Mouse (Mus musculus): ENCODE measurements around the gene Ppp1r37.

Gene Ppp1r37

GRCm38 (mm10) chr7:19569647-19570046, 6.8 kb upstream of the Ppp1r37 start:
- no peak for DNase-seq (ENCODE audit: low spot score)

DNA sequence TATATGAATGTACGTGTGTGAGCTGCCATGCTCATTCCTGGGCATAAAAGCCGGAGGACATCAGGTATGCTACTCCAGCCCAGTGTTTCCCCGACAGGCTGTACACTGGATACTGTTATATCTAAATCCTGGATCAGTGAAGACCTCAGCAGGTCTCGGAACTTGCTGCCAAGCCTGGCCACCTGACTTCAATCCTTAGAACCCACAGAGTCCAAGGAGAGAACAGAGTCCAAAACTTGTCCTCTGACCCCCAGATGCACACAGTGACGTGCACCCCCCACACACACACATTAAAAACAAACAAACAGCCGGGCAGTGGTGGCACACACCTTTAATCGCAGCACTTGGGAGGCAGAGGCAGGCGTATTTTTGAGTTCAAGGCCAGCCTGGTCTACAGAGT, 4.5 kb upstream of the Ppp1r37 start:
- no peak for DNase-seq (ENCODE audit: low spot score)

DNA sequence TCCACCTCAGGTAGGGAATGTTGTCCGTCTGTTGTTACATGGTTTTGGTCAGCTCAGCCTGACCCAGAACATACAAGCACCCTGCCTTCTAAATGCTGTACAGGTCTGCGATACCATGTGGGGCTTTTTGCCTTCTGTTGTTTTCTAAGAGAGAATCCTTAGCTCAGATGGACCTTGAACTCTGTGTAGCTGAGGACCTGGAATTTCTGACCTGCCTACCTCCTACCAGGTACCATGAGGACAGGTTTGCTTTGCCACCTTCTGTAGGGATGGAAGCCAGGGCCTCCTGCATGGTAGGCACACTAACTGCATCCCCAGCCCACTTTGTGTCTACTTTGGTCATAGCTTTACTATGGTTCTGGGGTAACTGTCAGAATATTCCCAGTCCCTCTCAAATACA, 2.9 kb upstream of the Ppp1r37 start:
- DNase-seq (ENCODE audit: low spot score): no peak

DNA sequence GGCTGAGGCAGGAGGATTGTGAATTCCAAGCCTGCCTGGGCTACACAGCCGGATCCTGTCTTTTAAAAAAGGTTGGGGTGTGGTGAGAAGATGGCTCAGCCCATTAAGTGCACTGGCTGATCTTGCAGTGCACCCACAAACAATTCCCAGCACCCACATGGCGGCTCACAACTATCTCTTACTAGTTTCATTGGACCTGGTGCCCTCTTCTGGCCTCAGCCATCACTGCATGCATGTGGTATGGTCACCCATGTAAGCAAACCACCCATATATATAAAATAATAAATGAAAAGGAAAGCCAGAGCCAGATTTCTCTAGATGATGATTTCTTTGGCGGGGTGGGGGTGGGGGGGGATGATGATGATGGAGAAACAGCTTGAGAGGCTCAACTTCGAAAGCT, 1.6 kb upstream of the Ppp1r37 start:
- no peak for DNase-seq (ENCODE audit: low spot score)

GRCm38 (mm10) chr7:19563884-19564283, 1.0 kb upstream of the Ppp1r37 start:
- peak; percentile 87 for DNase-seq (ENCODE audit: low spot score)

DNA sequence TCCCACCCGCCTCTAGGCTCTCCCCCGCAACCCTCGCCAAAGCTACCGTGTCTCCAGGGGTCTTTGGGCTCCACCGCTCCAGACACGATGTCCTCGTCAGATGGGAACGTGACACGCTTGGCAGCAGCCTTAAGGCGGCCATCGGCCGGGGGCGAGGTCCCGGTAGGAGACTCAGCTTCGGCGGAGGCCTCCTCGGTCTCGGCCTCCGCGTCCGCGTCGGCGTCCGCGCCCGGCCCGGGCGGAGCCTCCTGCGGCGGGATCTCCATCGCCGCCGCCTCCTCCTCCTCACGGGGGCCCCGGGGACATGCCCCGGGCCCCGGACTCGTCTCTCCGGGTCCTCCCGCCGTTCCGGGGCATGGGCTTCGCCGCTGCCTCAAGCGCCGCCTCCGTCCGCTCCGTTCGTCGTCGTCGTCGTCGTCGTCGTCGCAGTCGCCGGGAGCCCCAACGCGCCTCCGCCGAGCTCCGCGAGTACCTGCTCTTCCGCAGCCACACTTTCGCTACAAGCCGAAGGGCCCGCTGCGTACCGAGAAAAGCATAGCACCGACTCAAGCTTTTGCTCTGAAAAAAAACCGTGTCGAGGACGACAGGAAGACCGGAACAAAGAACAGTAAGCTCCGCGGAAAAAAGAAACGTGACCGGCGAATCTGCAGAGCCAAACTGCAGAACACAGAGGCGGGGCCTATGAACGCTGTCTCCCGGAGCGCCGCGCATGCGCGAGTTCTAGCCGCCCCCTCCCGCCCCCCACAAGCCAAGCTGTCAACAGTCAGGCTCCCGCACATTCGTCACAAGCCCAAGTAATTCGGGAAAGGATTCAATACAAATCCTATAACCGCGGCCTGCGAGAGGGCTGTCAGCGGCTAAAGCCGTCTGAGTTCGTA, 872 bp downstream of the Ppp1r37 start:
- peak; percentile 96 for DNase-seq (ENCODE audit: low spot score)

DNA sequence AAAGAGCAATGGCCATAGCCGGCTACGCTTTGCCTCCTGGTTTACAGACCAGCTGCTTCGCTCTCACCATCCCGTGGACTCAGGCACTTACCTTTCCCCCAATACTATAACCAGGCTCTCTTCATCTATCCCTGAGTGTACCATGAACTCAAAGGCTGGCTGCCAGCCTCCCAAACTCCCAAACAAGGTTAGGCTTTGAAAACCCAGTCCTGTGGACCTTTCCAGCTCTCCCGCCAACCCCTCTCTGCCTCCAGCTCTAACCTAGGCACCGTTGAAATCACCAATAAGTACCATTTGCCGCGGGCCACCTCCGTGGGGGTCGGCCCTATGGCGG, 1.5 kb downstream of the Ppp1r37 start:
- DNase-seq (ENCODE audit: low spot score): no peak

DNA sequence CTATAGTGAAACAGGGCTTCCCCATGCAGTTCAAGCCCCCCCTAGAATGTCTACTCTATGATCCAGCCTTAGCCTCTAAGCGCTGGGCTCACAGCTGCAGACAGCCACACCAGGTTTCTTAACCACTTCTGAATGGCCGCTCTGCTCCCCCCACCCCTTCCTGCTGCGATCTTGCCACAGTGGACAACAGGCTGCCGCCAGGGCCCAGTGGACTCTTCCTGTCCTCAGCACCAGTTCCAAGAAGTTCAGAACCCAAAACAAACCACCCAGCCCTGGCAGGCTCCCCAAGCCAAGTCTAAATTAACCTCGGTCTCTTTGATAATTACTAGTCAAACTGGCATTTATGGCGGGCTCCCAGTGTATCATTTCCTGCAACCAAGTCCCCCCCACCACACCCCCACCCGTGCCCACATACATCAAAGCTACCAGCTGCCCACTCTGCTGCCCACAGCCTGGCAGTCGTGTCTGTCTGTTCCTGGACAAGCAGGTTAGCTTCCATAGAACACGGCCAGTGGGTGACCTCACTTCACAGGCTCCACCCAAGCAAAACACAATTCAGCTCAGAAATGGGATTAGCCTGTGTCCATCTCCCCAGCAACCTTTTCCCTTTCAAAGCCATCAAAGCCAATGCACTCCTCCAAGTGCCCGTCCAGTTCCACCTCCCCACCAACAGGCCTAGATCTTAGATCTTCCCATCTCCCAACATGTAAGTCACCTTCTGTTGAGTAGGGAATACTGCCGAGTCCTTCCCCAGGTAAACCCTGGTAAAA, 2.2 kb downstream of the Ppp1r37 start:
- no peak for DNase-seq (ENCODE audit: low spot score)

DNA sequence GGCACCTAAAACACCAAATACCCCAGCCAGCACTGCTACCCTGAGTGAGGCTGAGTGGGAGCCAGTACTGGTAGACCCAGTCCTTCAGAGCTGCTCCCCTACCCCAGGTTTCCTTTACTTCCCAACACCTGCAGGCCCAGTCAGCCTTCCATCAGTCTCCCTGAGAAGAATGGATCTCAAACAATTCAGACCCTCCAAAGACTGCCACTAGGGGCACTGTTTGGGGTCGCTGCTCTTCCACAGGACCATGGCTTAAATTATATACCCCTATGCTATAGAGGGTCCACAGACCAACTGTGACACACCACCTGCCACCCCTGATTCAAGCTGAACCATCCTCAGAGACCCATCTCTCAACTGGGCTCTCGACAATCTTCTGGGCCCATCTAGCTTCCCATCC, 3.9 kb downstream of the Ppp1r37 start:
- no peak for DNase-seq (ENCODE audit: low spot score)

GRCm38 (mm10) chr7:19557982-19558900, 4.6 kb downstream of the Ppp1r37 start:
- no peak for DNase-seq (ENCODE audit: low spot score)

- no peak for DNase-seq (ENCODE audit: low spot score)
These were observed 5.8 kb downstream of the Ppp1r37 start for GRCm38 (mm10) chr7:19557086-19557485.

- no peak for DNase-seq (ENCODE audit: low spot score)
These were observed 8.7 kb downstream of the Ppp1r37 start for GRCm38 (mm10) chr7:19554168-19554567.

GRCm38 (mm10) chr7:19552443-19552842, 10.4 kb downstream of the Ppp1r37 start:
- DNase-seq (ENCODE audit: low spot score): no peak

DNA sequence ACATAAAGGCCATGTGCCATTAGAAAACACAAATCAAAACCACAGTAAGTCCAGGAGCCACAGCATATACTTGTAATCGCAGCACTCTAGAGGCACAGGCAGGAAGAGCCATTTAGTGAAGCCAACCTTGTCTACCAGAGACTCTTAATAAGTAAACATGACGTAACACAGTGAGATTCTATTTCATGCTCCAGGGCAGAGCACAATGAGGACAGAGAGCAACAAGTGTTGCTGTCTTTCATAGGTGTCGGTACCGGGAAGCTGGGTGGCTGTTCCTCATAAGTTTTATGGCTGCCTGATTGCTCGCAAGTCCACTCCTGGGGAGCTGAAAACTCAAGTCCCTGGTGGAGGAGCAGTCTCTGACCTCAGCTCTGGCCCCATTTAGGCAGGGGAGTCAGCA, 11.2 kb downstream of the Ppp1r37 start:
- no peak for DNase-seq (ENCODE audit: low spot score)

- no peak for DNase-seq (ENCODE audit: low spot score)
These were observed 13.5 kb downstream of the Ppp1r37 start for GRCm38 (mm10) chr7:19549394-19549793.

DNA sequence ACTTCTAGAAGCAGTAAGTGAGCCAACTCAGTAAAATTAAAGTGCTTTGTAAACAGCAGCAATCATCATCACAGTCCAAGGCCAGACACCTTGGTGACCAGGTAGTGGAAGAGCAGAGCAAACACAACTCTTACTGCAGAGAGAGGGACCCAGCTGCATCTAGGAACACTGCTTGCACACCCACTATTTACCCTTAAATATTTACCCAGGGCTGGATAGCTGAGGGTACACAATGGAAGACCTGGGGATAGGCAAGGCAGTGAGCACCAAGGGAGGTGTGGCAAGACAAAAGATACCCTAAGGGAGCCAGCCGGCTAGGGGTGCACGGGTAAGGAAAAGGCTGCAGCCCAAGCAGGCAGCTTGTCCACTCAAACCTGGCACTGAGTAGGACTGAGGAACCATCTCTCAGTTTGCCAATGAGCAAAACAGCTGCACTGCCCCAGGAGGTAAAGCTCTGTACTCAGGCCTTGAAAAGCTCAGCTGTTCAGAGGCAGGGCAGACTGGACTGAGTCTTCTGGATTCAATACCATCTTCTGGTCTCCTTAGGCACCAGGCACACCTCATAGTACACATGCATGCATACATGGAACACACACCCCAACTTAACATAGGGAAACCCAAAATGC, 15.4 kb downstream of the Ppp1r37 start:
- DNase-seq (ENCODE audit: low spot score): no peak

GRCm38 (mm10) chr7:19546007-19546406, 16.9 kb downstream of the Ppp1r37 start:
- no peak for DNase-seq (ENCODE audit: low spot score)

GRCm38 (mm10) chr7:19543584-19543983, 19.3 kb downstream of the Ppp1r37 start:
- DNase-seq (ENCODE audit: low spot score): no peak

GRCm38 (mm10) chr7:19542155-19542691, 20.7 kb downstream of the Ppp1r37 start:
- no peak for DNase-seq (ENCODE audit: low spot score)

DNA sequence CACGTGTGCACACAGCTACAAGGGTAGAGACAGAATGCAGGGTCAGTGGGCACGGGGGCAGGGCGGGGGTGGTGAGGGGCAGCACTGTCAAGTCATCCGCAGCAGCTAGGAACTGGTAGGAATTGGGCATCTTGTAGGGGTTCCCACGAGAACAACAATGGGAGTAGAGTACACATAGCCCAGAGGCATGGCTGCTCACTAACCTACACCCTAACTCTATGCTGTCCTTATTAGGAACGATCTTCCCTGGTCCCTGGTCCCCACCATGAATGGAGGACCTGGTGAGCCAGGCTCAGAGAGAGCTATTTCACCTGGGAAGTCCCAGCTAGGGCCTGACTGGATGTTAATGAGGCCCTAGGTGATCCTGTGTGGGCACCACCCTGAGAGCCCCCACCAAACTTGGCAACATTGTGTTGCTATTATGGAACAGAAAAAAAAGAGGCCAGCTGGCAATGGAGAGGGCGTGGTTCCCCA, 21.2 kb downstream of the Ppp1r37 start:
- DNase-seq (ENCODE audit: low spot score): no peak

GRCm38 (mm10) chr7:19540771-19541566, 21.9 kb downstream of the Ppp1r37 start:
- no peak for DNase-seq (ENCODE audit: low spot score)

Measured in c-Kit-positive CD71-positive TER-119-positive erythroid progenitor cells, embryonic 14.5 days (primary cell).